ENCODE assay signal across 22 mouse cellular contexts in genomic region chr10:61626551-61626950, GRCm38 (mm10). TPM values are rescaled to one million over a fixed set of nuclear protein-coding genes. Genes with fewer than 3 reads are reported as not detected.
DNase-seq lines count a peak whose midpoint lies in the region; ATAC-seq and TF ChIP-seq lines count a peak whose summit lies in the region.
"Had no signal": no experiment of that assay in that cellular context is flagged by ENCODE, and none has a peak within 500 bp of the region (broad histone marks: within the 10 kb centered on the region; RNA-seq: fewer than 3 reads in every experiment).

No protein-coding gene starts in this region.

- H3K4me2 ChIP-seq in intestine, postnatal 0 days (replicated peaks; ENCODE audit: low read depth), result no peak overlapping the region

- TF ChIP-seq CTCF in Patski (IDR thresholded peaks at IDR 0.05), result no peak
- no peak for TF ChIP-seq CTCF in intestine, postnatal 0 days (IDR thresholded peaks at IDR 0.05; ENCODE audit: low read depth)

- CTCF ChIA-PET in Patski (lab: Charles Lee), result interaction anchor here (0.8 to 1.3 kb wide), 3 partner anchors 18 to 155 kb away, joined by 3 to 5 read pairs (median 3); no protein-coding TSS in a partner anchor

- peak overlapping the region; percentile 88 for H3K27ac ChIP-seq in brown adipose tissue, adult 24 weeks (replicated peaks; ENCODE audit: low read depth, low read length)
- no peak overlapping the region for H3K27ac ChIP-seq in intestine, postnatal 0 days (ENCODE audit: low read depth, low read length)
- H3K27ac ChIP-seq: embryonic facial prominence, embryonic 12.5 days; heart, embryonic 15.5 days; kidney, postnatal 0 days; layer of hippocampus, adult 2 months; limb, embryonic 13.5 days; liver, embryonic 13.5 days; midbrain, embryonic 12.5 days; neural tube, embryonic 12.5 days had no signal

- POLR2A ChIA-PET in Patski (lab: Charles Lee), result interaction anchor here (1.3 kb wide), 1 partner anchor 21 kb away, joined by 6 read pairs; the partner anchor contains the start of gene Ppa1

- in situ Hi-C loops in Patski (cut with MboI; ENCODE audit: low pct_unique_long_range_greater_than_20kb), result no loop called here

- no peaks in the 10 kb centered on the region for H3K9me3 ChIP-seq in intestine, postnatal 0 days (ENCODE audit: control insufficient read depth)
- H3K9me3 ChIP-seq: embryonic facial prominence, embryonic 12.5 days; heart, embryonic 15.5 days; limb, embryonic 13.5 days; liver, embryonic 13.5 days; midbrain, embryonic 12.5 days; neural tube, embryonic 12.5 days had no signal

- ATAC-seq in Patski, result peak; percentile 5
- ATAC-seq in intestine, postnatal 0 days, result no peak

- H3K36me3 ChIP-seq in intestine, postnatal 0 days (ENCODE audit: control insufficient read depth, insufficient read depth), result no peaks in the 10 kb centered on the region
- H3K36me3 ChIP-seq: embryonic facial prominence, embryonic 12.5 days; heart, embryonic 15.5 days; limb, embryonic 13.5 days; liver, embryonic 13.5 days; midbrain, embryonic 12.5 days; neural tube, embryonic 12.5 days had no signal

- H3K27me3 ChIP-seq in Patski, result no peaks in the 10 kb centered on the region
- H3K27me3 ChIP-seq in intestine, postnatal 0 days (replicated peaks; ENCODE audit: control insufficient read depth, insufficient read depth, low read length), result peaks cover 25% of the 10 kb centered on the region

- H3K9ac ChIP-seq in intestine, postnatal 0 days (ENCODE audit: low read depth, low read length), result no peak overlapping the region
- H3K9ac ChIP-seq: embryonic facial prominence, embryonic 12.5 days; heart, embryonic 15.5 days; liver, embryonic 13.5 days had no signal

- peaks cover 19% of the 10 kb centered on the region for H3K4me1 ChIP-seq in brown adipose tissue, adult 24 weeks (ENCODE audit: control insufficient read depth, insufficient read depth, insufficient read length, low read length)
- no peaks in the 10 kb centered on the region; the same call in 1 of the 2 replicates for H3K4me1 ChIP-seq in intestine, postnatal 0 days (replicated peaks; ENCODE audit: control insufficient read depth, insufficient read depth, low read length)

- 79% methylated on average over 3 of the region's 3 CpGs for WGBS in intestine, postnatal 0 days

- DNase-seq in adrenal gland, adult 8-10 months, result peak; percentile 25
- DNase-seq in adrenal gland, adult 18-20 months (ENCODE audit: low spot score in 2 of 2), result no peak
- no peak for DNase-seq in Patski (ENCODE audit: low read depth, low spot score)
- DNase-seq in lung, postnatal 10 days, result peak; percentile 49
- no peak for DNase-seq in right cerebral cortex, adult 18-20 months
- DNase-seq in kidney, adult 18-20 months, result no peak
- DNase-seq: cerebellum, adult 9-10 months; gastrocnemius, postnatal 25 days; liver, embryonic 13.5 days; thymus, postnatal 36 days had no signal

- H3K4me3 ChIP-seq in brown adipose tissue, adult 24 weeks (ENCODE audit: insufficient read depth, low read depth, low read length), result no peak overlapping the region
- H3K4me3 ChIP-seq in intestine, postnatal 0 days (ENCODE audit: low read depth, low read length), result no peak overlapping the region
- H3K4me3 ChIP-seq: erythroblast, embryonic 14.5 days had no signal

RNA-seq across cellular contexts. Expression of gene Ppa1, which starts 21.8 kb away (rescaled TPM):
- 100 to 1,000 TPM in 2 of 4 experiments, 10 to 100 TPM in 2; 70.0 to 114 (median 96.9) TPM for total RNA-seq in adrenal gland, adult 8-10 months (2022)
- 100 to 1,000 TPM; 138 to 160 TPM for total RNA-seq in adrenal gland, adult 18-20 months (2021)
- 112 TPM for polyA plus RNA-seq in Patski (2021)
- 159 and 188 TPM in 2 replicates for polyA plus RNA-seq in brown adipose tissue, adult 24 weeks (2012; ENCODE audit: insufficient read depth, insufficient read length, missing spikeins)
- polyA plus RNA-seq in intestine, postnatal 0 days (2015; fragmentation: Nextera tagmentation; extraction: Ambion mirVana), result 194 and 204 TPM in 2 replicates

RNA-seq across cellular contexts. Expression of gene Npffr1, which starts 31.3 kb away (rescaled TPM):
- under 1 TPM in 3 of 4 experiments, not detected in 1; 0.15 to 0.32 (median 0.24) TPM for total RNA-seq in adrenal gland, adult 8-10 months (2022)
- under 1 TPM; 0.17 to 0.26 TPM for total RNA-seq in adrenal gland, adult 18-20 months (2021)
- 0.26 TPM for polyA plus RNA-seq in Patski (2021)
- 0.42 and 0.99 TPM in 2 replicates for polyA plus RNA-seq in brown adipose tissue, adult 24 weeks (2012; ENCODE audit: insufficient read depth, insufficient read length, missing spikeins)
- polyA plus RNA-seq in intestine, postnatal 0 days (2015; fragmentation: Nextera tagmentation; extraction: Ambion mirVana), result 0.16 and 0.17 TPM in 2 replicates
- total RNA-seq: gastrocnemius, postnatal 25 days; hematopoietic stem cell, adult 5-6 weeks had no signal
- polyA plus RNA-seq: CD4-positive, CD25-positive, alpha-beta regulatory T cell, adult 4 months; embryonic facial prominence, embryonic 12.5 days; erythroblast, embryonic 14.5 days; heart, embryonic 15.5 days had no signal

RNA-seq across cellular contexts. Expression of gene Sar1a, which starts 53.5 kb away (rescaled TPM):
- total RNA-seq in adrenal gland, adult 8-10 months (2022), result 100 to 1,000 TPM; 192 to 224 (median 209) TPM
- total RNA-seq in adrenal gland, adult 18-20 months (2021), result 100 to 1,000 TPM; 198 to 216 TPM
- polyA plus RNA-seq in Patski (2021), result 146 TPM
- polyA plus RNA-seq in brown adipose tissue, adult 24 weeks (2012; ENCODE audit: insufficient read depth, insufficient read length, missing spikeins), result 79.8 and 89.1 TPM in 2 replicates
- polyA plus RNA-seq in intestine, postnatal 0 days (2015; fragmentation: Nextera tagmentation; extraction: Ambion mirVana), result 105 and 111 TPM in 2 replicates

Comparison
In these comparisons a context has a peak if more than half of its experiments do, and no peak if none do; other contexts are left out.
1. DNase-seq: peak in adrenal gland, adult 8-10 months (single experiment) and lung, postnatal 10 days (single experiment); none in adrenal gland, adult 18-20 months (0 of 2), Patski (single experiment), right cerebral cortex, adult 18-20 months (single experiment) and kidney, adult 18-20 months (single experiment).